Mouse (Mus musculus) kidney, postnatal 0 days (tissue): ENCODE measurements at regions not wholly inside any gene's neighbourhood (a gene's known extent, or its start where the extent isn't known, plus 50 kb on each side); places are given as distances from the start of the nearest gene placed in this dataset.

ENCODE experiments used
- ATAC-seq: fragments of 200-750 bp; cut with Nextera tagmentation; replicated peaks from 2 replicates; pipeline ENCODE4 v1.8.0; 2017; ENCODE audit warnings: low read depth, moderate number of reproducible peaks, moderate TSS enrichment, moderate library complexity; ENCODE audit not compliant: low FRiP score
- DNase-seq: peaks from one replicate; pipeline ENCODE4 v3.0.0-alpha.2; 2016; ENCODE audit warnings: low spot score
- H3K27ac ChIP-seq: fragments of 300-500 bp; sonication (generic); 2 replicates; pipeline ENCODE4 v1.5.1; 2014; ENCODE audit warnings: mild to moderate bottlenecking
- H3K27me3 ChIP-seq: fragments of 300-500 bp; sonication (generic); 2 replicates; pipeline ENCODE4 v1.6.1; 2014; ENCODE audit warnings: low read length, mixed read lengths; ENCODE audit not compliant: insufficient read depth
- H3K36me3 ChIP-seq: fragments of 300-500 bp; sonication (generic); 2 replicates; pipeline ENCODE4 v1.6.1; 2014; ENCODE audit warnings: low read length, mixed read lengths; ENCODE audit not compliant: insufficient read depth
- H3K4me1 ChIP-seq: fragments of 300-500 bp; sonication (generic); replicated peaks from 2 replicates; pipeline ENCODE4 v1.6.1; 2014; ENCODE audit warnings: antibody characterized with exemption, low read length, mixed read lengths; ENCODE audit not compliant: insufficient read depth
- H3K4me2 ChIP-seq: fragments of 300-500 bp; sonication (generic); 2 replicates; pipeline ENCODE4 v1.6.1; 2014; ENCODE audit warnings: mild to moderate bottlenecking, low read length, moderate library complexity, mixed read lengths
- H3K4me3 ChIP-seq: fragments of 300-500 bp; sonication (generic); replicated peaks from 2 replicates; pipeline ENCODE4 v1.5.1; 2014; ENCODE audit warnings: low read depth, low read length
- H3K9ac ChIP-seq: fragments of 300-500 bp; sonication (generic); 2 replicates; pipeline ENCODE4 v1.6.1; 2014; ENCODE audit warnings: low read depth, low read length
- H3K9me3 ChIP-seq: fragments of 300-500 bp; sonication (generic); replicated peaks from 2 replicates; pipeline ENCODE4 v1.6.1; 2016; ENCODE audit warnings: low read length, inconsistent platforms, mixed read lengths
- CTCF ChIP-seq: IDR thresholded peaks from 2 replicates; pipeline ENCODE4 v1.5.1; 2016; ENCODE audit warnings: antibody characterized with exemption, low read depth, mild to moderate bottlenecking, moderate library complexity
- WGBS: fragments of 180-500 bp; shearing (Covaris S2); extraction: QIAGEN DNeasy Blood & Tissue Kit; methylation state at CpG from one replicate; pipeline ENCODE4 v1.1.7; 2014; 5-methylcytosine and 5-hydroxymethylcytosine counted together

DNA sequence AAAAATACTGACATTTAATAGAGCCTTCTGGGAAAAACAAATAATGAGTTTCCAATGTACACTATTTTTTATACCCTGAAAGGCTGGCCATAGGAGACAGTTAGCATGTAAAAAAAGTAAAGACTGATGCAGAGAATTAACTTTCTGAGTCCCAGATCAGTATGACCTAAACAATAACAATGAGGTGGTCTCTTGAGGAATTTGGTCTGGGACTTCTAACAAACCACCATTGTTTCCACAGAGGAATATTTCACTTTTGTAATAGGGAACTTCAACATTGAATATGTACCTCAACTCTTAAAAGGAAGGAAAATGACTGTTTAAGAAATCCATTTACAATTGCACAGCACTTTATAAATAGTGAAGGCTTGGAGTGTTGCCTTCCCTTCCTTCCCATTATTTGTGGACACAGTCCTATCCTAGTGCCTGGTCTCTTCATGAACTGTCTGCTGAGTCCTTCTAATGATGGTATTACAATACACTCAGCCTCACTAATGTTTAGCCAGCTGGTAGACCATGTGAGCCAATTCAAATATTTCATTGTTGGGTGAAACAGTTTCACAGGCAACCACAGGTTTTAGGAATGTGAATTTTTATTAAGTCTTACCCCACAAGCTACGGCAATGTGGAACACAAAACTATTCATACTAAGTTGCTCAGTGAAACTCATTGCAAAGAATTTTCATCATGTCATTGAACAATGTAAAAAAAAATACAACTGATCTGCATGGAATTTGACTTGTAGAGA is 358.7 kb downstream of the Atp6ap1l start:
- DNase-seq (no peak), ATAC-seq (no peak)
- 62% methylated on average over 1 of the region's 1 CpGs for WGBS
- no peaks in the 10 kb centered on the region for H3K36me3 ChIP-seq
- H3K27me3 ChIP-seq, result no peaks in the 10 kb centered on the region
- H3K27ac ChIP-seq, result no peak overlapping the region
- H3K9me3 ChIP-seq, result no peaks in the 10 kb centered on the region
- no peak overlapping the region for H3K4me2 ChIP-seq
- no peaks in the 10 kb centered on the region for H3K4me1 ChIP-seq
- H3K9ac ChIP-seq, result no peak overlapping the region
- TF ChIP-seq CTCF, result no peak
- no peak overlapping the region for H3K4me3 ChIP-seq

GRCm38 (mm10) chr13:90545816-90546215 is 359.3 kb downstream of the Atp6ap1l start:
- no peaks in the 10 kb centered on the region for H3K4me1 ChIP-seq
- no peak for ATAC-seq
- TF ChIP-seq CTCF, result no peak
- DNase-seq, result no peak
- H3K36me3 ChIP-seq, result no peaks in the 10 kb centered on the region
- no peak overlapping the region for H3K4me2 ChIP-seq
- no peak overlapping the region for H3K9ac ChIP-seq
- no peak overlapping the region for H3K4me3 ChIP-seq
- H3K9me3 ChIP-seq, result no peaks in the 10 kb centered on the region
- H3K27ac ChIP-seq, result no peak overlapping the region
- H3K27me3 ChIP-seq, result no peaks in the 10 kb centered on the region

- H3K36me3 ChIP-seq, result no peaks in the 10 kb centered on the region
- DNase-seq (no peak), ATAC-seq (peak; percentile 73; the same call in 1 of the 2 replicates)
- no peak overlapping the region for H3K4me2 ChIP-seq
- no peaks in the 10 kb centered on the region for H3K27me3 ChIP-seq
- peak; percentile 28; the same call in 1 of the 2 replicates for TF ChIP-seq CTCF
- no peak overlapping the region for H3K9ac ChIP-seq
- no peaks in the 10 kb centered on the region for H3K9me3 ChIP-seq
- no peak overlapping the region for H3K4me3 ChIP-seq
- no peak overlapping the region for H3K27ac ChIP-seq
- no peaks in the 10 kb centered on the region for H3K4me1 ChIP-seq
- 81% methylated on average over 1 of the region's 1 CpGs for WGBS
Measured at GRCm38 (mm10) chr13:90537525-90537924, 367.6 kb downstream of the Atp6ap1l start.

- Histone ChIP-seq H3K27me3 (no peaks in the 10 kb centered on the region), H3K4me2 (no peak overlapping the region)
Measured at GRCm38 (mm10) chr13:90526998-90527397, 378.2 kb downstream of the Atp6ap1l start.

DNA sequence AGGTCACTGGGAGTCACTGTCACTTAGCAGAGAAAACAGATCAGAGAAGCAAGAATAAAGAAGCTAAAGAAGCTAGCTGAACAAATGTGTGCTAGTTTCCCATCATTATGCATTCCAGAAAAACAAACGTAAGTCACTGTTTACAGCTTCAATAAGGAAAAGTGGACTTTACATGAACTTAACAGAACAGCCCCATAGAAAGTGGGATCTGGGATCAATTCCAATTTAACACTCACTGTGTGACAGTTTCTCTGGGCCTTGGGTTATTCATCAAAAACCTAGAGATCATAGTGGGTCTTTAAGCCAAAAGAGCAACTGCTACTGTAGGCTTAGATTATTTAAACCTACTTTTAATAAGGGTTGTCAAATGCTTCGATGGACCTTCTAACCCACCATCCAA is 379.4 kb downstream of the Atp6ap1l start:
- no peaks in the 10 kb centered on the region for H3K36me3 ChIP-seq
- no peaks in the 10 kb centered on the region for H3K4me1 ChIP-seq
- no peaks in the 10 kb centered on the region for H3K9me3 ChIP-seq
- ATAC-seq, result no peak
- 69% methylated on average over 2 of the region's 2 CpGs for WGBS
- TF ChIP-seq CTCF, result no peak
- H3K27me3 ChIP-seq, result no peaks in the 10 kb centered on the region
- H3K9ac ChIP-seq, result no peak overlapping the region
- no peak overlapping the region for H3K4me2 ChIP-seq
- DNase-seq, result peak; percentile 36
- H3K4me3 ChIP-seq, result no peak overlapping the region
- H3K27ac ChIP-seq, result no peak overlapping the region

More at GRCm38 (mm10) chr13:90526998-90527397, 378.2 kb downstream of the Atp6ap1l start:
- TF ChIP-seq CTCF, result no peak
- no peak overlapping the region for H3K9ac ChIP-seq
- DNase-seq, result no peak
- 85% methylated on average over 3 of the region's 3 CpGs for WGBS
- no peak overlapping the region for H3K4me3 ChIP-seq
- ATAC-seq, result no peak
- no peaks in the 10 kb centered on the region for H3K9me3 ChIP-seq
- H3K36me3 ChIP-seq, result no peaks in the 10 kb centered on the region
- H3K27ac ChIP-seq, result no peak overlapping the region
- no peaks in the 10 kb centered on the region for H3K4me1 ChIP-seq

- no peak overlapping the region for H3K9ac ChIP-seq
- no peaks in the 10 kb centered on the region for H3K27me3 ChIP-seq
- no peak overlapping the region for H3K4me3 ChIP-seq
- ATAC-seq (no peak; the same call in 1 of the 2 replicates), DNase-seq (peak; percentile 68)
- 26% methylated on average over 4 of the region's 4 CpGs for WGBS
- no peak for TF ChIP-seq CTCF
- no peaks in the 10 kb centered on the region for H3K4me1 ChIP-seq
- H3K9me3 ChIP-seq, result no peaks in the 10 kb centered on the region
- H3K36me3 ChIP-seq, result no peaks in the 10 kb centered on the region
- no peak overlapping the region for H3K4me2 ChIP-seq
- no peak overlapping the region; the same call in 1 of the 2 replicates for H3K27ac ChIP-seq
Measured at GRCm38 (mm10) chr13:90521758-90522245, 383.4 kb downstream of the Atp6ap1l start.
